Mouse (Mus musculus) Patski (cell line): ENCODE results near the gene Gemin8. TPM values are rescaled to one million over a fixed set of nuclear protein-coding genes. Genes with fewer than 3 reads are reported as not detected.
A peak's percentile ranks its signal among the peaks of the same experiment; 100 is the strongest.

ENCODE experiments used
- ATAC-seq: fragments of 100-300 bp; one replicate; pipeline ENCODE4 v1.8.0; 2021
- CTCF ChIA-PET: fragments of 350-600 bp; sonication (Branson Sonifier 250); formaldehyde crosslinking; loops from one replicate; lab custom pipeline; 2022; ENCODE audit warnings: inconsistent platforms; lab: Charles Lee
- POLR2A ChIA-PET: fragments of 350-600 bp; sonication (Branson Sonifier 250); formaldehyde crosslinking; loops from one replicate; lab custom pipeline; 2022; ENCODE audit warnings: antibody characterized with exemption, inconsistent platforms; lab: Charles Lee
- DNase-seq: peaks from one replicate; pipeline ENCODE4 v3.0.0-alpha.2; 2011; ENCODE audit warnings: low read depth, low spot score
- H3K27me3 ChIP-seq: fragments of 371-371 bp; one replicate; pipeline ENCODE4 v1.5.1; 2021
- CTCF ChIP-seq: fragments of 100-300 bp; IDR thresholded peaks from one replicate; pipeline ENCODE4 v1.5.1; 2021
- in situ Hi-C: fragments of 300-500 bp; cut with MboI; formaldehyde crosslinking; loops from 3 replicates; pipeline ENCODE4 v1.11.1; 2018; ENCODE audit warnings: low pct_unique_long_range_greater_than_20kb, mixed read lengths
- polyA plus RNA-seq: library from polyadenylated mRNA; unstranded; gene quantifications from one replicate; pipeline ENCODE4 v1.2.3, GENCODE M21; 2021

Gene Gemin8
- polyA plus RNA-seq = 13.0 TPM

GRCm38 (mm10) chrX:166169892-166170799 lies at the start of gene Gemin8:
Gene Gemin8, plus strand, starts transcription at chrX:166170454.
- ATAC-seq (peak; percentile 94), DNase-seq (peak; percentile 55)
- POLR2A ChIA-PET = interaction anchor here (0.6 to 0.8 kb wide), 2 partner anchors 184 to 296 kb away, joined by 3 read pairs; no protein-coding TSS in a partner anchor
- CTCF ChIA-PET = interaction anchor here (1.1 to 1.5 kb wide), 2 partner anchors 487 to 1043 kb away, joined by 3 read pairs; no protein-coding TSS in a partner anchor
- peaks cover 5% of the 10 kb centered on the region for H3K27me3 ChIP-seq
- no peak for TF ChIP-seq CTCF
- in situ Hi-C loops = loop anchor here (5.0 to 25.0 kb wide), 6 partner anchors 187 to 1628 kb away; no protein-coding TSS in a partner anchor

- POLR2A ChIA-PET = no interaction called here
- in situ Hi-C loops = no loop called here
- DNase-seq = no peak
- no peak for ATAC-seq
- CTCF ChIA-PET = no interaction called here
- no peak for TF ChIP-seq CTCF
- H3K27me3 ChIP-seq = peaks cover 23% of the 10 kb centered on the region
Measured at GRCm38 (mm10) chrX:166147158-166147846, 23.0 kb upstream of the Gemin8 start.

GRCm38 (mm10) chrX:166162773-166163172 lies 7.5 kb upstream of the Gemin8 start:
- in situ Hi-C loops = loop anchor here (10.0 to 25.0 kb wide), 2 partner anchors 975 to 1072 kb away; no protein-coding TSS in a partner anchor
- CTCF ChIA-PET = interaction anchor here (0.7 kb wide), 1 partner anchor 1709 kb away, joined by 3 read pairs; no protein-coding TSS in a partner anchor
- POLR2A ChIA-PET = no interaction called here
- DNase-seq (no peak), ATAC-seq (no peak)
- peaks cover 12% of the 10 kb centered on the region for H3K27me3 ChIP-seq
- peak; percentile 32 for TF ChIP-seq CTCF

- DNase-seq (no peak), ATAC-seq (no peak)
- POLR2A ChIA-PET = no interaction called here
- in situ Hi-C loops = loop anchor here (5.0 to 25.0 kb wide), 5 partner anchors 190 to 1625 kb away; no protein-coding TSS in a partner anchor
- H3K27me3 ChIP-seq = peaks cover 12% of the 10 kb centered on the region
- CTCF ChIA-PET = interaction anchor here (1.0 to 1.9 kb wide), 4 partner anchors 184 to 486 kb away, joined by 3 to 8 read pairs (median 4); no protein-coding TSS in a partner anchor
- peak; percentile 59 for TF ChIP-seq CTCF
Measured at GRCm38 (mm10) chrX:166167307-166167706, 2.9 kb upstream of the Gemin8 start.

GRCm38 (mm10) chrX:166167923-166168322 lies 2.3 kb upstream of the Gemin8 start:
- no peak for DNase-seq

GRCm38 (mm10) chrX:166170800-166171738 lies 815 bp downstream of the Gemin8 start:
- CTCF ChIA-PET = interaction anchor here (1.1 to 1.5 kb wide), 2 partner anchors 486 to 1042 kb away, joined by 3 read pairs; no protein-coding TSS in a partner anchor
- no peak for DNase-seq
- no peak for TF ChIP-seq CTCF
- in situ Hi-C loops = loop anchor here (10.0 to 25.0 kb wide), 2 partner anchors 244 to 984 kb away; no protein-coding TSS in a partner anchor
- ATAC-seq = no peak
- POLR2A ChIA-PET = interaction anchor here (0.6 to 0.8 kb wide), 2 partner anchors 183 to 295 kb away, joined by 3 read pairs; no protein-coding TSS in a partner anchor
- H3K27me3 ChIP-seq = peaks cover 6% of the 10 kb centered on the region

More at GRCm38 (mm10) chrX:166167923-166168322, 2.3 kb upstream of the Gemin8 start:
- POLR2A ChIA-PET = no interaction called here
- ATAC-seq = no peak
- no peak for TF ChIP-seq CTCF
- in situ Hi-C loops = loop anchor here (5.0 to 25.0 kb wide), 5 partner anchors 189 to 1626 kb away; no protein-coding TSS in a partner anchor
- CTCF ChIA-PET = interaction anchor here (0.7 to 1.9 kb wide), 4 partner anchors 186 to 493 kb away, joined by 3 to 8 read pairs (median 4); no protein-coding TSS in a partner anchor
- H3K27me3 ChIP-seq = peaks cover 8% of the 10 kb centered on the region

GRCm38 (mm10) chrX:166172041-166172440 lies 1.8 kb downstream of the Gemin8 start:
- CTCF ChIA-PET = no interaction called here
- peaks cover 3% of the 10 kb centered on the region for H3K27me3 ChIP-seq
- no peak for TF ChIP-seq CTCF
- in situ Hi-C loops = loop anchor here (10.0 to 25.0 kb wide), 2 partner anchors 243 to 985 kb away; no protein-coding TSS in a partner anchor
- DNase-seq = no peak
- ATAC-seq = no peak
- POLR2A ChIA-PET = no interaction called here

GRCm38 (mm10) chrX:166172661-166173060 lies 2.4 kb downstream of the Gemin8 start:
- ChIA-PET CTCF (interaction anchor here (0.8 kb wide), 1 partner anchor 179 kb away, joined by 3 read pairs; no protein-coding TSS in a partner anchor), POLR2A (no interaction called here)
- no peak for TF ChIP-seq CTCF
- DNase-seq (no peak), ATAC-seq (no peak)
- in situ Hi-C loops = loop anchor here (10.0 to 25.0 kb wide), 2 partner anchors 242 to 985 kb away; no protein-coding TSS in a partner anchor
- H3K27me3 ChIP-seq = peaks cover 3% of the 10 kb centered on the region

- ATAC-seq (no peak), DNase-seq (no peak)
- peaks cover 3% of the 10 kb centered on the region for H3K27me3 ChIP-seq
- POLR2A ChIA-PET = no interaction called here
- no peak for TF ChIP-seq CTCF
- in situ Hi-C loops = loop anchor here (10.0 to 25.0 kb wide), 2 partner anchors 241 to 986 kb away; no protein-coding TSS in a partner anchor
- CTCF ChIA-PET = interaction anchor here (1.0 kb wide), 1 partner anchor 242 kb away, joined by 3 read pairs; no protein-coding TSS in a partner anchor
Measured at GRCm38 (mm10) chrX:166173796-166174195, 3.5 kb downstream of the Gemin8 start.
